Mouse (Mus musculus): ENCODE data around the gene Atg7. TPM values are rescaled to one million over a fixed set of nuclear protein-coding genes. Genes with fewer than 3 reads are reported as not detected.

Gene Atg7
- total and polyA plus RNA-seq, 3 experiments: 11.1 to 15.7 (median 14.8) TPM

DNA sequence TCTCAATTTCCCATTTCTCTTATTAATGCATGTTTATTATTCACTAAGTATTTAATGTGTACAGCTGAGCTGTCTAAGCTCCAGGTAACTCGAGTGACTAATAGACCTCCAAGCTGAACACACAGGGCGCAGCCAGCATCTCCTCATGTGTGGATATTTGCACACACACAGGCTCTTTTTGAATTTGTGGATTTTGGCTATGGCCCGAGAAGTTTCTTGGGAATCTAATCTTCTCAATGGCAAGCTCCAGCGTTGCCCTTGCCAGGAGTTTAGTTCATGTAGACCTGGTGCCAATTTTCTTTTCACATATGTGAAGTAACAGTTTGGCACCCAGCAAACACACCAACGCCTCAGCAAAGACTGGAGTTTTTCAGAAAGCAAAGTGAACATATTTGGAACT is 169.4 kb downstream of the Atg7 start:
- no peak overlapping the region for H3K4me2 ChIP-seq (ENCODE audit: insufficient read depth, low read depth, poor library complexity, severe bottlenecking)
- H3K4me3 ChIP-seq (replicated peaks in 1 of 3; ENCODE audit: low read depth in 2 of 3, low read length in 2 of 3, poor library complexity in 1 of 3): no peak overlapping the region
- peaks cover 27 to 76% of the 10 kb centered on the region in 2 experiments for H3K4me1 ChIP-seq (ENCODE audit: control insufficient read depth in 1 of 2, insufficient read depth in 2 of 2)
- dilution Hi-C loops (cut with MboI; ENCODE audit: extremely low pct_ligation_motif_present, extremely low pct_unique_long_range_greater_than_20kb, low sequenced_read_pairs) (no loop called here), in situ Hi-C loops (cut with MboI; ENCODE audit: low pct_ligation_motif_present, low pct_unique_long_range_greater_than_20kb, low sequenced_read_pairs) (no loop called here)
- peaks cover 0 to 4% of the 10 kb centered on the region in 2 experiments for H3K36me3 ChIP-seq (replicated peaks in 1 of 2; ENCODE audit: control insufficient read depth in 1 of 2, insufficient read depth in 1 of 2, low read length in 1 of 2)
- no peak for DNase-seq (ENCODE audit: extremely low read depth)
- no peak overlapping the region for H3K9ac ChIP-seq (ENCODE audit: insufficient read depth, low read depth)
- TF ChIP-seq GABPA (IDR thresholded peaks at IDR 0.05; ENCODE audit: insufficient replicate concordance, low read depth, low read length) (no peak), MYC (IDR thresholded peaks at IDR 0.05; ENCODE audit: low read depth, low read length) (no peak), PAX5 (IDR thresholded peaks at IDR 0.05; ENCODE audit: low read length) (no peak), KAT2A (IDR thresholded peaks at IDR 0.05; ENCODE audit: insufficient replicate concordance, low read length) (no peak), RCOR1 (conservative IDR thresholded peaks at IDR 0.05; ENCODE audit: low read depth, low read length) (no peak), ZC3H11A (IDR thresholded peaks at IDR 0.05; ENCODE audit: low read depth, low read length) (no peak), RAD21 (IDR thresholded peaks at IDR 0.05; ENCODE audit: low read depth, low read length) (no peak), NELFE (IDR thresholded peaks at IDR 0.05; ENCODE audit: low read depth, low read length) (no peak), CHD2 (IDR thresholded peaks at IDR 0.05; ENCODE audit: low read length) (no peak), E2F4 (IDR thresholded peaks at IDR 0.05; ENCODE audit: insufficient replicate concordance, low read depth, low read length) (no peak), JUN (IDR thresholded peaks at IDR 0.05; ENCODE audit: insufficient read depth, low read depth, low read length) (no peak), ZNF384 (IDR thresholded peaks at IDR 0.05; ENCODE audit: low read depth, low read length) (no peak), MAZ (IDR thresholded peaks at IDR 0.05; ENCODE audit: low read depth, low read length) (no peak), CHD1 (IDR thresholded peaks at IDR 0.05; ENCODE audit: low read depth, low read length) (no peak), UBTF (IDR thresholded peaks at IDR 0.05; ENCODE audit: low read depth, low read length) (no peak), BHLHE40 (IDR thresholded peaks at IDR 0.05; ENCODE audit: low read depth, low read length) (no peak), HCFC1 (IDR thresholded peaks at IDR 0.05; ENCODE audit: low read depth, low read length) (no peak), POLR2A (IDR thresholded peaks at IDR 0.05; ENCODE audit: low read depth, low read length) (no peak)
- H3K27ac ChIP-seq (ENCODE audit: insufficient read depth, low read depth): no peak overlapping the region
- no peaks in the 10 kb centered on the region for H3K79me2 ChIP-seq (replicated peaks; ENCODE audit: control insufficient read depth, extremely low read depth, insufficient read depth, poor library complexity, severe bottlenecking)
- no peaks in the 10 kb centered on the region for H3K27me3 ChIP-seq (replicated peaks)
- peaks cover 4% of the 10 kb centered on the region for H3K9me3 ChIP-seq (replicated peaks; ENCODE audit: low read length)

DNA sequence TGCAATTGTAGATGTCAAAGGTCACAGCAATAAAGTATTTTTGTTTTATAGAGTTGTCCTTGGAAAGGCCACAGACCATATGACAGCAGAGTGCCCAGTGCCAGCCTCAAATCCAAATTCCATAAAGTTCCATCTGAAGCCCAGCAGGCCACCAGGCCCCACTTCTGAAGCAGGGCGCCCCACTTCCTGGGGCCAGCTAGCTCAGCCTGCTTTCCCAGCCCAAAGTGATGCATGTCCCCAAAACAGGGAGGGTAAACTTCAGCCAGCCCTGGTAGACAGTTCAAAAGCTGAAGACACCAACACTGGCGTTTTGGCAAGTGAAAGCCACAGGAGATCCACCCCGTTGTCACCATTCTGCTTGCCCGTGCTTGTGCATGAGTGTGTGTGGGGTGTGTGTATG is 169.9 kb downstream of the Atg7 start:
- Histone ChIP-seq H3K27ac (ENCODE audit: insufficient read depth, low read depth) (no peak overlapping the region; the same call in 1 of the 2 replicates), H3K9ac (ENCODE audit: insufficient read depth, low read depth) (no peak overlapping the region), H3K9me3 (replicated peaks; ENCODE audit: low read length) (peaks cover 4% of the 10 kb centered on the region), H3K4me3 (replicated peaks in 1 of 3; ENCODE audit: low read depth in 2 of 3, low read length in 2 of 3, poor library complexity in 1 of 3) (no peak overlapping the region), H3K36me3 (replicated peaks in 1 of 2; ENCODE audit: control insufficient read depth in 1 of 2, insufficient read depth in 1 of 2, low read length in 1 of 2) (peaks cover 0 to 4% of the 10 kb centered on the region in 2 experiments), H3K79me2 (replicated peaks; ENCODE audit: control insufficient read depth, extremely low read depth, insufficient read depth, poor library complexity, severe bottlenecking) (no peaks in the 10 kb centered on the region), H3K27me3 (replicated peaks) (no peaks in the 10 kb centered on the region), H3K4me1 (ENCODE audit: control insufficient read depth in 1 of 2, insufficient read depth in 2 of 2) (peaks cover 22 to 75% of the 10 kb centered on the region in 2 experiments), H3K4me2 (ENCODE audit: insufficient read depth, low read depth, poor library complexity, severe bottlenecking) (no peak overlapping the region)
- no peak for DNase-seq (ENCODE audit: extremely low read depth)
- TF ChIP-seq NELFE (IDR thresholded peaks at IDR 0.05; ENCODE audit: low read depth, low read length): no peak
- TF ChIP-seq MAFK (IDR thresholded peaks at IDR 0.05; ENCODE audit: insufficient replicate concordance, low read length): no peak
- TF ChIP-seq ZKSCAN1 (IDR thresholded peaks at IDR 0.05; ENCODE audit: borderline replicate concordance, low read depth, low read length): no peak
- no peak for TF ChIP-seq TBP (conservative IDR thresholded peaks at IDR 0.05; ENCODE audit: low read depth, low read length)
- TF ChIP-seq GABPA (IDR thresholded peaks at IDR 0.05; ENCODE audit: insufficient replicate concordance, low read depth, low read length): no peak
- TF ChIP-seq NRF1 (IDR thresholded peaks at IDR 0.05; ENCODE audit: low read depth, low read length): no peak
- no peak for TF ChIP-seq MYC (IDR thresholded peaks at IDR 0.05; ENCODE audit: low read depth, low read length)
- TF ChIP-seq JUND (conservative IDR thresholded peaks at IDR 0.05; ENCODE audit: low read depth, low read length): no peak
- TF ChIP-seq USF1 (IDR thresholded peaks at IDR 0.05; ENCODE audit: low read depth, low read length): no peak
- no peak for TF ChIP-seq MAX (IDR thresholded peaks at IDR 0.05; ENCODE audit: low read length)
- no peak for TF ChIP-seq POLR2AphosphoS2 (IDR thresholded peaks at IDR 0.05; ENCODE audit: low read depth, low read length)
- TF ChIP-seq CTCF (conservative IDR thresholded peaks at IDR 0.05 in 1 of 2, IDR thresholded peaks at IDR 0.05 in 1 of 2; ENCODE audit: low read depth in 2 of 2, low read length in 2 of 2): no peak
- TF ChIP-seq ZC3H11A (IDR thresholded peaks at IDR 0.05; ENCODE audit: low read depth, low read length): no peak
- TF ChIP-seq ETS1 (conservative IDR thresholded peaks at IDR 0.05; ENCODE audit: low read depth, low read length): no peak
- TF ChIP-seq ZNF384 (IDR thresholded peaks at IDR 0.05; ENCODE audit: low read depth, low read length): no peak
- no peak for TF ChIP-seq USF2 (conservative IDR thresholded peaks at IDR 0.05; ENCODE audit: low read depth, low read length)
- no peak for TF ChIP-seq PAX5 (IDR thresholded peaks at IDR 0.05; ENCODE audit: low read length)
- TF ChIP-seq UBTF (IDR thresholded peaks at IDR 0.05; ENCODE audit: low read depth, low read length): no peak
- TF ChIP-seq E2F4 (IDR thresholded peaks at IDR 0.05; ENCODE audit: insufficient replicate concordance, low read depth, low read length): no peak
- TF ChIP-seq JUN (IDR thresholded peaks at IDR 0.05; ENCODE audit: insufficient read depth, low read depth, low read length): no peak
- in situ Hi-C loops (cut with MboI; ENCODE audit: low pct_ligation_motif_present, low pct_unique_long_range_greater_than_20kb, low sequenced_read_pairs): no loop called here
- dilution Hi-C loops (cut with MboI; ENCODE audit: extremely low pct_ligation_motif_present, extremely low pct_unique_long_range_greater_than_20kb, low sequenced_read_pairs): no loop called here
